Mouse (Mus musculus): ENCODE results near the gene Cog5.

The Cog5 gene

GRCm38 (mm10) chr12:31939026-31939425, 284.4 kb downstream of the Cog5 start:
- no peak for DNase-seq (ENCODE audit: low spot score)

DNA sequence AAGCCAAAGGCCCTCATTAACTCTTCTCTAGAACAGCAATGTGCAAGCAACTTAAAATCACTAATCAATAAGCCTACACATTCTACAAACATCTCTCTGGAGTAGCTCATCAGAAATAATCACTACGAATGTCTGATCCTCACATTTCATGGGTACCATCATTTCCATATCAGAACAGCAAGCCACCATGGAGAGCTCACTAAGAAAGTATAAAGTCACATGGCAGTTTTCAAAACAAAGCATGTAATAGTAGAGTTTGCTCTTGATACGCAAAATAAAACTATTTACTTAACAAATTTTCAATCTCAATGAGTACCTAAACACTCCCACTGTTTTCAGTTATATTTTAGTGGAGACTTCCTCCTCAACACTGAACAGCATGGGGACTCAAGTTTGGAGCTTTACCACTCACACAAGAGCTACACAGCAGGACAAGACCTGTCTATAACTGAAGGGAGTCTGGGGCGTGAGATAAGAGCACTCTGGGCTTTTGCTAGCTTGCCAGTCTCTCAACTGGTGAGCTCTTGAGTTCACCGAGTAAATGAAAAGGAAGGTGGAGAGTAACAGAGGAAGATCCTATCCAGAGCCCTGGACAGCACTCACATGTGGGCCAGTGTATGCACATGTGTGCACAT, 288.5 kb downstream of the Cog5 start:
- no peak for DNase-seq (ENCODE audit: low spot score)

DNA sequence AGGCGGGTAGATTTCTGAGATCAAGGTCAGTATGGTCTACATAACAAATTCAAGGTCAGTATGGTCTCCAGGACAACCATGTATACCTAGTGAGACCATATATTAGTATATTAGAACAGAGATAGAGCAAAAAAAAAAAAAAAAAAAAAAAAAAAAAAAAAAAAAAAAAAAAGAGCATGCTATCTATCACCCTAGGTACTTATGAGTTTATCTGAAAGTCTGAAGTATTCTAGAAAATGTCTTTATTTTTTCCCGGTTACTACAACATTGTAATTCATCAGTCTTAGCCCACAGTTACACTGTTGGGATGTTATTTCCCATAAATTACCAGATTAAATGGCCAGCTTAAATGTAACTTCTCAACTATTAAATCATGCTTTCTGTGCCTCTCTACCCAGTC, 289.7 kb downstream of the Cog5 start:
- no peak for DNase-seq (ENCODE audit: low spot score)

DNA sequence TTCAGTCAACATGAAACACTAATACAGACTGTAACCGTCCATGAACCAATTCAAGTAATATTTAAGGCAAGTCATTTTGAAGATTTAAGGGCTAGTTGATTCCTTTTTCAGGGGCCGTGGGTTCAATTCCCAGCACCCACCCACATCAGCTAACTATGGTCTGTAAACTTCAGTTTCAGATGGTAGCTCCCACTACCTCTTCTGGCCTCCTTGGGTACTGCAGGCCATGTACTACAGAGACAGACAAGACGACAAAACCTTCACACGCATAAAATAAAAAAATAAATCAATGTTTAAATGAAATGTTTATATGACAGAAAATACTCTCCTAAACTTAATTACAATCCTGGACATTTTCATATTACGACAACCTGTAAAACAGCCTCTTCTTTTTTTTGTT, 292.8 kb downstream of the Cog5 start:
- DNase-seq (ENCODE audit: low spot score): peak; percentile 10

DNA sequence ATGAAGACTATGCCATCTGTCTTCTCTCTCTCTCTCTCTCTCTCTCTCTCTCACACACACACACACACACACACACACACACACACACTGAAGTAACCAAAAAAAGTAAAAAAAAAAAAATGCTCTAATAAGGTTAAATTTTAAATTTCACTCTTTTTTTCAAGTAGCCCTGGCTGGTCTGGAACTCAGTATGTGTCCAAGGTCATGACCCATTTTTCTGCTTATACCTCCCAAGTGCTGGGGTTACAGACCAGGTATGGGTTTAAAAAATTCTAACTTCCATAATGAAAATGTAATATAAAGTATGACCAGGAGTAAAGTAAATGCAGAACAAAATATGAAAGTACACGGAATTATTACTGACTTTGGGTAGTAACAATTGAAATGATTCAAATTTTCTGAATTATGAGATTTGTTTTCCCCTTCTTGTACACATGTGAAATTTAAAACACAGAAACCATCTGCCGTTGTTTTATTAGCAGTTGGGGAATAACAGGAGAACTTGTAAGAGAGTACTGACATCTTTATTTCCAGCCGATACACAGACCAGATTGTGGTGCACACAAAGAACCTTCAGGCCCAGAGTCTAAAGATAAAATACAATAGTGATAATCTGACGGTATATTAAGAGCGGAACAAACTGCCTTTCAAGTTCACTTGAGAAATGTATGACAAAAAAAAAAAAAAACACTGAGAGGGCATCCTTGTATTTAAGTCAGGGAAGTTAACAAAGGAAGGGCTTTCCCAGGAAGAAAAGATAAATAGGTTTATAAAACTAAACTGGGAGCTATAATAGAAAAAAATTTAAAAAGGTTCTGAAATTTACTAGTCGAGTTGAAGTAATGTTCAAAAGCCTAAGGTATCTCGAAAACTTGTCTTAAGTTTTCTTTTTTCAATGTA, 293.7 kb downstream of the Cog5 start:
- DNase-seq (ENCODE audit: low spot score): peak; percentile 48

DNA sequence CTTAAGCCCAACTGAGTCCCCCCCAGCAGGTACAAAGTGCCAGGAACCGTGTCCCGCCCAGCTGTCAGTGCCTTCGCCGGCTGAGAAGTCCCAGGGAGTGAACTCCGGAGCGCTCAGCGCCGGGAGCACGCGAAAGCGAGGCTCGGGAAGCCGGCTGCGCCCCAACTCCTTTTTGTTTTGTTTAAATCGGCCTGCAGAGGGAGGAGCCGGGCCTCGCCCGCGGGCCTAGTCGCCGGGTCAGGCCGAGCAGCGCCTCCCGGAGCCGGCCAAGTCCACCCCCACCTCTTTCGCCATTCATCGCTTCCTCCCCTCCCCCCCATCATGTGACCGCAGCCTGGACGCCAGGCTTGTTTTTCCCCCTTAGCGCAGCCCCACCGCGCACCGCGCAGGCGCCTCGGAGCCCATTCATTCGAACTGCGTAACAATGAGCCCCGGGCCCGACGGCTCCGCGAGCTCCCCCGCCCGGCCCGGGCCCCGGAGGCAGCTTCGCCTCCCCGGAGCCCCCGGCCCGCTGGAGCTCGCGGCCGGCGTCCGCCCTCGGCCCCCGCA, 294.6 kb downstream of the Cog5 start:
- peak; percentile 97 for DNase-seq (ENCODE audit: low spot score)

DNA sequence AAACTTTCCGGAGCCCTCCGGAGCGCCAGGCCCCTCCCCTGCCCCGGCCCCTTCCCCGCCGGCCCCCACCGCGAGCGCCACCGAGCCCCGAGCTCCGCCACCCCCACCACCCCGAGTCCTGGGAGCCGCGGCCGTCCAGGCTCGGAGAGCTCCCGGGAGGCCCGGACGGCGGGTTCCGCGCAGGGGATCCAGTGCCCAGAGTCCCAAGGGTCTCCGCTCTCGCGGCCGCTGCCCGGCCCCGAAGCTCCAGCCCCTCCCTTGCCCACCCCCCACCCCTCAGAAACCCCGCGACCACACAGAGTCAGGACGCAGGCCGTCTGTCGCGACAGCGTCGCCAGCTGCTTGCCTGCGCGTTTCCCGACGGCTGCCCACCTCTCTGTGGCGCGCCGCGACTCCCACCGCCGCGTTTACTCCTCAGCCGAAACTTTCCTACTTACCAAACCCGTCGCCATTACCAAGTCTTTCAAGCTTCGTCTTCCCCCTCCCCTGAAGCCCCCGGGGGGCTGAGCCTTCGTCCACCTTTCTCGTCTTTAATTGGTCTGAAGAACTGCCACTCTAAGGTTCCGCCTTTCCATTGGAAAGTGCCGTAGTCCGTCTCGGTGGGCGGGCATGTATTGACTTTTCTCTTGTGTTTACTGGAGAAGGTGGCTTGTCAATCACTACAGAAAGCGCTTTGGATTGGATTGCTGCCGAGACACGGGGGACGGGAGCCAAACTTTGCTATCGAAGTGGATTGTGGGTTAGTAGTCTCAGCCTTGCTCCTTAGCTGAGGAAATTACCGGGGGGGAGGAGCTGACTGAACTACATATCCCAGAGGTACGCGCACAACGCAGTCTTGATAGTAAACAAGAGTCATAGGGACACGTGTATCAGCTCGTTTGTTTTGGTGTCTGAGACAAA, 295.3 kb downstream of the Cog5 start, which contains the start of gene Hbp1:
Hbp1 (minus strand) TSS at position 777 of the 900 bp plus-strand sequence.
- DNase-seq (ENCODE audit: low spot score): peak; percentile 100

DNA sequence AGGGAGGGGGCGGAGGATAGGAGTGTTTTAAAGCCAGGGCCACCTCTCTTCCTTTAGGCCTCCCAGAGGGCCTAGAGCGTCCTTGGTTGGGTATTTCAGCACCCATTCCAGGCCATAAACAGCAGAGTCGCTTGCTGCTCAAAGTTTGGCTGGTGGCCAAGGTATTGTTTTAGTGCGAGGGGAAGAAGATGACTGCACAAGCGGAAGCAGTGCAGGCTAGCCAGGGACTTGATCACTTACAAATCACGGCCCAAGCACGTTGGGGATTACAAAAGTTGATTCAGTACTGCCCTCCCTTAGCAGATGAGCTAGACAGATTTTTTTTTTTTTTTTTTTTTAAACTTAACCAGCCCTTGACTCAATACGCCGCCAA, 296.0 kb downstream of the Cog5 start:
- no peak for DNase-seq (ENCODE audit: low spot score)

DNA sequence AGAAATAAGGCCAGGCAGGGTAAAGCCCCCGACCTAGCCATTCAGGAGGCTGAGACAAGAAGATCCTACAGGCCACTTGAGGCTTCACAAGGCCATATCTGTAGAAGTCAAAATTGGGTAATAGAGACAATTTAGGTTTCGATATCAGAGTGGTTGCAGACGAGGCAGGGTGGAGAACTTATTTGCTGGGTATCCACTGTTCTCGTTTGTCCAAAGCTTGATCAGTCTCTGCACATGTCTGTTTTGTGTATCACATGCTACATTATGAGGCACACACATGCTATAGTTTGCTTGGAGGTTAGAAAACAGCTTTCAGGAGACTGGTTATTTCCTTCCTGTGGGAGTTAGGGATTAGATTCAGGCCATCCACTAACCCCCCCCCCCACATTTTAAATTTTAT, 301.2 kb downstream of the Cog5 start:
- no peak for DNase-seq (ENCODE audit: low spot score)

GRCm38 (mm10) chr12:31964074-31964473, 309.4 kb downstream of the Cog5 start:
- DNase-seq (ENCODE audit: low spot score): no peak

GRCm38 (mm10) chr12:31965517-31966212, 311.0 kb downstream of the Cog5 start:
- no peak for DNase-seq (ENCODE audit: low spot score)

DNA sequence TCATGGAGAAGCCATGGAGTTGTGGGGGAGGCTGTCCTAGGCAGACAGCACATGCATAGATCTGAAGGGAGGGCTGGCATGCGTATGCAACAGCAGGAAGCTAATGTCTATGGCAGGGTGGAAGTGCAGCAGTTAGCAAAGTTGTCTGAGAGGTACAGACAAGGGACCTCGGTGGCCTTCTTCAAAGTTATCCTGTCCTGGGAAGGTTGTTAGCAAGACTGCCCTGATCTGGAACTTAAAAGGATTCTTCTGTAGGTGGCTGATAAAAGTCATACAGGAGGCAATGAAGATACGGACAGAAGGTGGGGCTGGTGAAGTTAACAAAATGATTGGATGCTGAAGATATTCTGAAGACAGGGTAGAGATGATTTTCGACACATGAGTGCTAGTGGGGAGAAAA, 311.7 kb downstream of the Cog5 start:
- DNase-seq (ENCODE audit: low spot score): no peak

DNA sequence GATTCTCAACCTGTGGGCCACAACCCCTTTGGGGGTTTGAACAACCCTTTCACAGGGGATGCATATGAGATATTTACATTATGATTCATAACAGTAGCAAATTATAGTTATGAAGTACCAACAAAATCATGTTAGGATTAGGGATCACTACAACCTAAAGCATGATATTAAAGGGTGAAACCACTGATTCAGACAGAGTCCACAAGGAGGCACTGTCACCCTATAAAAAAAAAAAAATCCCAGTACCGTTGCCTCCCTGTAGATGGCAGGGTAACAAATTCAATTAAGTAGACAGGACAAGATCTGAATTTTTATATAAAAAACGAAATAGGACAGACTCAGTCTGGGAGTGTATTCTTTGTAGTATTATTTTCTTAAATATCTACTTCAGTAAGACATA, 312.9 kb downstream of the Cog5 start:
- DNase-seq (ENCODE audit: low spot score): peak; percentile 82

DNA sequence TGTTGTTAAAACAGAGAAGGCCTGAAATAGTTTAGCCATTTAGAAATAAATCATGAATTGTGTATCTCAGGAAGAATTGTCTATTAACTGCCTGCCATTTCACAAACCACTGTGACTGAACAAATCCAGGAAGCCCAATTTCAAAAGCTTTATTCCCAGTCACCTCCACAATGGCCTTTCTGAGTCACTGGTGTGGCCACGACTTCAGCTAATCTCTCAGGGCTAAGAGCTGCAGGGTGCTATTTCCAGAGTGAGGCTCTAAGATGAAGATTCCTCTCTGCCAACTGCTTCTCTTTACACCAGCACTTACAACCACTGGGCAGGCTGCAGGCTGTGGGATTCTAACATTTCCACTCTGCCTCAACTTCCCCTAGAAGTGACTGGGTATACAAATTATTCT, 314.4 kb downstream of the Cog5 start:
- no peak for DNase-seq (ENCODE audit: low spot score)

DNA sequence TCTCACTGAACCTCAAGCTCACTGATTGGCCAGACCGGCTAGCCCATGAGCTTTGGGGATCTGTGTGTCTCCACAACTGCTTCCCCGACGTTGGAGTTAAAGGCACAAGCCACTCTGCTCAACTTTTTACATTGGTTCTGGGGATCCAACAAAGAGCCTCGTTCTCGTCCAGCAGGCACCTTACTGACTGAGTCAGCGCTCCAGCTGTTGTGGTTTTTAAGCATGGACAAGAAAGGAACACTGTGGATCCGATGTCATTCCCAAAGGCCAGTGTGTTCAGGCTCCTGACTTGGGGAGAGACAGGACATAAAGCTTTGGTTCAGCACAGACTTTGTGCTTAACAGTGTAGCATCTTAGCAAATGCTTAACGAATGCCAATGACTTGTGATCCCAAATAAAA, 316.9 kb downstream of the Cog5 start:
- no peak for DNase-seq (ENCODE audit: low spot score)

DNA sequence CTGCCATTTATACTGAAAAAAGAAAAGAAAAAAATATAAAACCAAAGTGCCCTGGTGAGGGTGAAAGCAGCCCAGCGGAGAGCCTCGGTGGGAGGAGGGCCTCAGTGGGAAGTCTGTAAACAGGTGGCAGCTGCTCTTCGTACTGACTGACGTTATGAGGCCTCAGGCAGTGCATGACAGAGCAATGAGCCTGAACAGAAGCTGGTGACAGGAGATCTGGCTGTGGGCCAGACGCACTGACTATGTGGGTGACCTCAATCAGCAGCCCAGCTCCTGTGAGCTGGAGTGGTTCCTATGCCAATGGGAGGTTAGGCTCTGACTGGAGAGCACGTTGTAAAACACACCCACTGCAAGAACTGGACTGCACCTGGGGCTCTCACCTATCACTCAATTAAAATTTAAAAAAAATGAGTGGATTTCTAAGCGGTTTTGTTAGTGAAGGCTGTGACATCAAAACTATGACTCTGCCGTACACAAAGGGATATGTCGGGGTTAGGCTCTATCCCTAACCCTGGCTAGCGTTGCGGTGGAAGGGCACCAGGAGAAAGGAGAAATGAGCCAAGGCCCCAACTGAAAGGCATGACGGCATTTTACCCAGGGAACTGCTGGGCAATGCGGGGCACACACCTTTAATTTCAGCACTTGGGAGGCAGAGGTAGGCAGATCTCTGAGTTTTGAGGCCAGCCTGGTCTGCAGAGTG, 319.0 kb downstream of the Cog5 start:
- DNase-seq (ENCODE audit: low spot score): no peak

DNA sequence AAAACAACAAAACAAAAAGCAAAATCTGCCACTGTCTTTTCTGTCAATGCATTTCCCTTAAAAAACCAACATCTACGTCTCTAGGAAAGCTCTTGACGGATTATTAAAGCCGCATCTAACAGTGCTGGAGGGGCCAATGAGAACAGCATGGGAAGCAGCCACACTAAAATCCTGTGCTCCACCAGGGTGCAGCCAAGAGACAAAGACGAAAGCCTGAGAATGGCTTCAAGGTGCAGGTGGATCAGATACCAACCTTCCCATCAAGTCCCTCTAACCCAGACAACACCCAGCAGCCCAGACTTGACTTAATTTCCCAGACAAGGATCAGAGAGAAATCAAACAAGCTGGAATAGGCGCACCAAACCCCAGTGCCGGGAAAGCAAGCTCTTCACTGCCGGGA, 321.9 kb downstream of the Cog5 start:
- DNase-seq (ENCODE audit: low spot score): peak; percentile 43

GRCm38 (mm10) chr12:31977613-31978195, 323.0 kb downstream of the Cog5 start:
- DNase-seq (ENCODE audit: low spot score): peak; percentile 28

DNA sequence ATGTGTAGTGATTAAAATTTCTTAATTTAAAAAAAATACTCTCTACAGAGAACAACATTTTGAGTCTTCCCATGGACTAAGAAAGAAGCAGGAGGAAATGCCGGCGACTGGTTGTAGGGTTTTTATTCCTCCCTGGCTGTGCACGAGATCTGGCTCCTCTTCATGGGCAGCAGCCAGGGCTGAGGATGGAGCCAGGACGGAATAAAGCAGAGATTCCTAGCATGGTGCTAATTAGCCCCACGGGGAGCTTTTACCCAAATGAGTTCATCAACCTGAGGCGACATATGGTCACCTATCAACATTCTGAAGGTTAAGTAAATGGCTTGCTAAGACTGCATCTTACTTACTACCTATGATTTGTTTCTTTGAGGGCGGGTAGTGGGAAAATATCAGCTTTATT, 328.6 kb downstream of the Cog5 start:
- no peak for DNase-seq (ENCODE audit: low spot score)

- no peak for DNase-seq (ENCODE audit: low spot score)
These were observed 329.1 kb downstream of the Cog5 start for GRCm38 (mm10) chr12:31983769-31984168.

GRCm38 (mm10) chr12:31984206-31984605, 329.5 kb downstream of the Cog5 start:
- DNase-seq (ENCODE audit: low spot score): no peak
